Mouse (Mus musculus) hindbrain, embryonic 12.5 days (tissue): ENCODE data around the gene Spata2. TPM values are rescaled to one million over a fixed set of nuclear protein-coding genes. Genes with fewer than 3 reads are reported as not detected.

Source experiments
- ATAC-seq: fragments of 200-750 bp; cut with Nextera tagmentation; 2 replicates; pipeline ENCODE4 v1.8.0; 2017; ENCODE audit warnings: moderate TSS enrichment; ENCODE audit not compliant: low FRiP score
- H3K27ac ChIP-seq: fragments of 300-500 bp; sonication (generic); 2 replicates; pipeline ENCODE4 v1.5.1; 2016; ENCODE audit warnings: mild to moderate bottlenecking
- H3K27me3 ChIP-seq: fragments of 300-500 bp; sonication (generic); 2 replicates; pipeline ENCODE4 v1.6.1; 2016; ENCODE audit warnings: mild to moderate bottlenecking
- H3K36me3 ChIP-seq: fragments of 300-500 bp; sonication (generic); 2 replicates; pipeline ENCODE4 v1.6.1; 2016; ENCODE audit warnings: mild to moderate bottlenecking
- H3K4me1 ChIP-seq: fragments of 300-500 bp; sonication (generic); 2 replicates; pipeline ENCODE4 v1.6.1; 2016
- H3K4me2 ChIP-seq: fragments of 300-500 bp; sonication (generic); replicated peaks from 2 replicates; pipeline ENCODE4 v1.6.1; 2016; ENCODE audit warnings: mild to moderate bottlenecking
- H3K4me3 ChIP-seq: fragments of 300-500 bp; sonication (generic); 2 replicates; pipeline ENCODE4 v1.5.1; 2016; ENCODE audit warnings: mild to moderate bottlenecking
- H3K9ac ChIP-seq: fragments of 300-500 bp; sonication (generic); 2 replicates; pipeline ENCODE4 v1.6.1; 2016; ENCODE audit warnings: mild to moderate bottlenecking, moderate library complexity
- H3K9me3 ChIP-seq: fragments of 300-500 bp; sonication (generic); replicated peaks from 2 replicates; pipeline ENCODE4 v1.6.1; 2016; ENCODE audit warnings: mild to moderate bottlenecking
- WGBS: fragments of 180-500 bp; shearing (Covaris S2); methylation state at CpG from one replicate; pipeline ENCODE4 v1.1.7; 2016; 5-methylcytosine and 5-hydroxymethylcytosine counted together
- polyA plus RNA-seq: library from polyadenylated mRNA; unstranded; fragments of >200 nt; fragmentation: Nextera tagmentation; extraction: Ambion mirVana; gene quantifications from 2 replicates; pipeline ENCODE4 v1.2.1, GENCODE M21; 2016

Spata2 gene
- polyA plus RNA-seq, 1 experiment from 2014 or later = 25.3 TPM

- no peak overlapping the region for H3K4me2 ChIP-seq
- WGBS = 97% methylated on average over 10 of the region's 10 CpGs
- no peak overlapping the region for H3K27ac ChIP-seq
- H3K27me3 ChIP-seq = no peaks in the 10 kb centered on the region
- H3K9me3 ChIP-seq = no peaks in the 10 kb centered on the region
- H3K4me1 ChIP-seq = peaks cover 27% of the 10 kb centered on the region
- no peak overlapping the region for H3K9ac ChIP-seq
- ATAC-seq = no peak
- no peak overlapping the region for H3K4me3 ChIP-seq
- peaks cover 46% of the 10 kb centered on the region for H3K36me3 ChIP-seq
Observed at GRCm38 (mm10) chr2:167506546-167507260, 14.0 kb upstream of the Spata2 start.

GRCm38 (mm10) chr2:167505127-167505526 lies 12.4 kb upstream of the Spata2 start:
- 0 out of 2 replicates have a peak overlapping the region, but pooled peaks have one; percentile 8 for H3K9ac ChIP-seq
- H3K4me3 ChIP-seq = 0 out of 2 replicates have a peak overlapping the region, but pooled peaks have one; percentile 92
- no peaks in the 10 kb centered on the region for H3K27me3 ChIP-seq
- ATAC-seq = no peak
- peak overlapping the region; percentile 87 for H3K4me2 ChIP-seq
- H3K27ac ChIP-seq = no peak overlapping the region
- H3K9me3 ChIP-seq = no peaks in the 10 kb centered on the region
- H3K4me1 ChIP-seq = peaks cover 27% of the 10 kb centered on the region
- 87% methylated on average over 3 of the region's 3 CpGs for WGBS
- peaks cover 32% of the 10 kb centered on the region for H3K36me3 ChIP-seq

DNA sequence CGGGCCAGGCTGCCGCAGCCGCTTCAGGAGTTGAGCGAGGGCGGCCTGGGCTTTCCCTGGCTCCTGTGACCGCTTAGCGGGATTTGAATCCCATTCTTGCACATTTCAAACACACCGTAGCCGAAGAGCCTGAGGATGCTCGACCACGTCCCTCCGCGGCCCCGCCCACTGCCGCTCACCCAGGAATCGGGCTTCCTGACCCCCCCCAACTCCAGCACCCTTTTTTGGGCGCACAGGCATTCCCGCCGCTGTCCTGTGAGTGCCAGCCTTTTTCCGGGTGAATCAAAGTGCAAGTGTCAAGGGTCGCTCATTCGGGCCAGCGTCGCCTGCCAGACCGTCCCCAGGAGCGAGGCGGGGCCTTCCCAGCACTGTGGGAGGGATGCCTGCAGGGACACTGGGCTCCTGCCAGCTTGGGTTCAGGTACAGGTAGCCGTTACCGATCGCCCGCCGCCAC lies 11.2 kb upstream of the Spata2 start:
- H3K27ac ChIP-seq = peak overlapping the region; percentile 79
- H3K9ac ChIP-seq = peak overlapping the region; percentile 93
- H3K36me3 ChIP-seq = peaks cover 22% of the 10 kb centered on the region
- H3K9me3 ChIP-seq = no peaks in the 10 kb centered on the region
- under 1% methylated on average over 32 of the region's 32 CpGs for WGBS
- H3K27me3 ChIP-seq = no peaks in the 10 kb centered on the region
- H3K4me3 ChIP-seq = peak overlapping the region; percentile 92
- H3K4me1 ChIP-seq = peaks cover 27% of the 10 kb centered on the region
- ATAC-seq = no peak
- H3K4me2 ChIP-seq = peak overlapping the region; percentile 87

- WGBS = under 1% methylated on average over 76 of the region's 85 CpGs
- H3K27me3 ChIP-seq = no peaks in the 10 kb centered on the region
Observed at GRCm38 (mm10) chr2:167503253-167503895, 10.7 kb upstream of the Spata2 start.

DNA sequence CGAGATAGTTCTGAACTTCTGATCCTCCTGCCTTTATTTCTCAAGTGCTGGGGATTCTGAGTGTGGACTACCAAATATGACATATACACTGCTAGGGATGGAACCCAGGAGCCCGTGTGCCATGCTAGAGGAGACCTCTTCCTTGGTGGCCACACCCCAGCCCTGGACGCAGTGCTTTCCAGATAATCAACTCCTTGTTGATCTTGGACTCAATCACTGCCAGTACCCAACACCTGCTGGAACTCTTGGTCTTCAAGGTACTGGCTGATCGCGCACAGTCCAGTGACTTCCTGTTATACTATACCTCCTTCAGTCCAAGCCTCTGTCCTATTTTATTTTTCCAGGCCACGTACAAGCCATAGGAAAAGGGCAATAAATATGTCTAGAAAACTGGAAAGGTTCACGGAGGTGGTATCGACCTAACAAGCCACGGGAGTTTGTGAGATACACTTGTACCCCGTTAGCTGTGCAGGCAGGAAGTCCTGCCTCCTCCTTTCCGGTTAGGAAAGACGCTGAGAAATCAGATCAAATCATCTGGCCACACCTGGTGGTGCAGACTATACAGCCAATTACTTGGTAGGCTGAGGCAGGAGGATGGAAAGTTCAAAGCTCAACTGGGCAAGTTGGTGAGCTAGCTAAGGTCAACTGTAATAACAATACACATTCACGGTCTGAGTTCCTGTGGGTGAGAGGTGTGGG lies 10.0 kb upstream of the Spata2 start:
- H3K9ac ChIP-seq = no peak overlapping the region
- H3K9me3 ChIP-seq = no peaks in the 10 kb centered on the region
- peak overlapping the region; percentile 79; the same call in 1 of the 2 replicates for H3K27ac ChIP-seq
- peak overlapping the region; percentile 87 for H3K4me2 ChIP-seq
- ATAC-seq = peak; percentile 38
- 51% methylated on average over 13 of the region's 13 CpGs for WGBS
- H3K4me3 ChIP-seq = peak overlapping the region; percentile 92
- H3K36me3 ChIP-seq = peaks cover 10% of the 10 kb centered on the region
- no peaks in the 10 kb centered on the region for H3K27me3 ChIP-seq
- H3K4me1 ChIP-seq = peaks cover 27% of the 10 kb centered on the region

More at GRCm38 (mm10) chr2:167503253-167503895, 10.7 kb upstream of the Spata2 start:
- Histone ChIP-seq H3K4me3 (peak overlapping the region; percentile 92), H3K9ac (peak overlapping the region; percentile 93), H3K4me1 (peaks cover 27% of the 10 kb centered on the region), H3K4me2 (peak overlapping the region; percentile 87), H3K27ac (peak overlapping the region; percentile 79), H3K36me3 (peaks cover 17% of the 10 kb centered on the region), H3K9me3 (no peaks in the 10 kb centered on the region)
- ATAC-seq = peak; percentile 86

- Histone ChIP-seq H3K4me1 (peaks cover 7% of the 10 kb centered on the region), H3K4me3 (no peak overlapping the region), H3K9me3 (no peaks in the 10 kb centered on the region), H3K27ac (no peak overlapping the region), H3K9ac (no peak overlapping the region), H3K4me2 (no peak overlapping the region), H3K36me3 (no peaks in the 10 kb centered on the region), H3K27me3 (no peaks in the 10 kb centered on the region)
- 76% methylated on average over 5 of the region's 5 CpGs for WGBS
- ATAC-seq = no peak
Observed at GRCm38 (mm10) chr2:167497272-167497671, 4.6 kb upstream of the Spata2 start.

DNA sequence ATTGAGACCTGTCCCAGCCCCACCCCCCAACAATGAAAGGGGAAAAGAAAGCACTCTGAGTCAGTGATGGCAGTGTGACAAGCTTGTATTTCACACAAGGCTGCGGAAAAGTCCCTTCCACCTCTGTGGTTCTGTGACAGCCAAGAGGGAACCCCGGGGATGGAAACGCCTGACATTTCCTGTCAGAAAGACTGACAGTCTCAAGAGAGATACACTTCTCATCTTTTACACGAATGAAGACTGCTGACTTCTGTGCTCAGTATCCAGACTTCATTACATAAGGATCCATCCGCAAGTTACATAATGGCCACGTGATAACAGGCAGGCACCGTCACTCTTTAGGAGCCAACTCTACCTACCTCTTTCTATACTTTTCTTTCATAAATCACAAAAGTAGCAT lies 3.8 kb upstream of the Spata2 start:
- Histone ChIP-seq H3K4me1 (peaks cover 14% of the 10 kb centered on the region), H3K4me3 (no peak overlapping the region), H3K36me3 (no peaks in the 10 kb centered on the region), H3K27me3 (no peaks in the 10 kb centered on the region), H3K9me3 (no peaks in the 10 kb centered on the region), H3K4me2 (no peak overlapping the region), H3K27ac (no peak overlapping the region), H3K9ac (no peak overlapping the region)
- WGBS = 89% methylated on average over 7 of the region's 7 CpGs
- ATAC-seq = no peak

GRCm38 (mm10) chr2:167491757-167492708 lies 654 bp downstream of the Spata2 start, which contains the start of gene Rnf114:
Rnf114 (plus strand) TSS chr2:167492645.
- H3K36me3 ChIP-seq = peaks cover 7% of the 10 kb centered on the region; the same call in 1 of the 2 replicates
- H3K9me3 ChIP-seq = no peaks in the 10 kb centered on the region
- H3K4me3 ChIP-seq = peak within 1 kb of the TSS; percentile 98
- H3K27me3 ChIP-seq = no peaks in the 10 kb centered on the region
- H3K9ac ChIP-seq = peak within 1 kb of the TSS; percentile 94
- peak within 1 kb of the TSS; percentile 98 for H3K27ac ChIP-seq
- peak; percentile 56; the same call in 1 of the 2 replicates for ATAC-seq
- H3K4me2 ChIP-seq = peak within 1 kb of the TSS; percentile 99
- H3K4me1 ChIP-seq = peaks cover 25% of the 10 kb centered on the region
- WGBS = 5% methylated on average over 51 of the region's 52 CpGs

DNA sequence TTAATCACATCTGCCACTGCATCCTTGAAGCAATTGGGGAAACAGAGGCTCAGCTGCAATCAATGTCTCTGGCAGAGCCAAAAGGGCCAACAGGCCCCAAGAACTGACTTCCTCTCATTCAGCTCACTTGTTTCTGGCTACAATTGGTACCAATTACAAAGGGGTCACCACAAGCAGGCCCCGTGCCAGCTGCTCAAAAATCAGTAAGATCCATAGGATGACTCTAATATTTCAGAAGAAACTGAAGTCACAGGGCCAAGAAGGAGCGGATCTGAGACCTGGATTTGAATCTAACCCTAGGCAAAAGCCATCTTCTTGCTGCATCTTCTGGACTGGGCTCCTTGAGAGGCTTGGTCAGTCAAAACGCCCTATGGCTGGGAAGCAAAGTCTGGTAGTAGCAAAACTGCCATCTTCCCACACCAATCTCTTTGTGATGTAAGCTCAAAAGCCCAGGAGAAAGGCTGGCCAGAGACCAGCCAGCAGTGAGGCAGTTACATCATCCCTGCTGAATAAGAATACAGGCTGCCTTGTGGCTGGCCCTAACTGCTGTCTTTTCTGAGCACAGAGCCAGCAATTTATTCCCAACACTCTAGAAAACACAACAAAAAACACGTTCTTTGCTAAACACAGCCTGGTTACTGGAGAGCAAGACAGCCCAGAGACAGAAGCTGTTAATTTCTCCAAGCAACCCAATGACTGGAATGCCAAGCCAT lies 1.7 kb downstream of the Spata2 start:
- H3K27me3 ChIP-seq = no peaks in the 10 kb centered on the region
- no peaks in the 10 kb centered on the region for H3K9me3 ChIP-seq
- H3K4me3 ChIP-seq = no peak overlapping the region
- H3K9ac ChIP-seq = peak overlapping the region; percentile 94
- no peak overlapping the region for H3K27ac ChIP-seq
- ATAC-seq = no peak
- whole genome bisulfite sequencing = 82% methylated on average over 4 of the region's 4 CpGs
- H3K4me2 ChIP-seq = peak overlapping the region; percentile 99
- peaks cover 7% of the 10 kb centered on the region; the same call in 1 of the 2 replicates for H3K36me3 ChIP-seq
- peaks cover 29% of the 10 kb centered on the region for H3K4me1 ChIP-seq

DNA sequence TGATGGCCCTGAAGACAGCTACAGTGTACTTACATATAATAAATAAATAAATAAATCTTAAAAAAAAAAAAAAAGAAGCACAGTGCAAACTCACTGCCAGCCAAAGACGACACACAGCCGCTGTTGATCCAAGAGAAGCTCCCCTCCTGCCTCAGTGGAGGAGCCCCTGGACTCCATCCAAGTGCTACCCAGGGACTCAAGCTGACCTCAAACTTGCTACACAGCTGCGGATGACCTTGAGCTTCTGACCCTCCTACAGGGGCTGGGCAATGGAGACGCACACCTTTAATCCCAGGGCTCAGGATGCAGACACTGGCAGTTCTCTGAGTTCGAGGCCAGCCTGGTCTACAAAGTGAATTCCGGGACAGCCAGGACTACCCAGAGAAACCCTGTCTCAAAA lies 4.7 kb downstream of the Spata2 start:
- no peak for ATAC-seq
- 92% methylated on average over 6 of the region's 6 CpGs for WGBS
- Histone ChIP-seq H3K4me1 (peaks cover 23% of the 10 kb centered on the region), H3K27ac (no peak overlapping the region), H3K36me3 (peaks cover 32% of the 10 kb centered on the region), H3K27me3 (no peaks in the 10 kb centered on the region), H3K4me3 (no peak overlapping the region), H3K9ac (no peak overlapping the region), H3K9me3 (no peaks in the 10 kb centered on the region), H3K4me2 (no peak overlapping the region)

GRCm38 (mm10) chr2:167487551-167487950 lies 5.1 kb downstream of the Spata2 start:
- peaks cover 37% of the 10 kb centered on the region for H3K36me3 ChIP-seq
- no peak overlapping the region for H3K4me2 ChIP-seq
- H3K9me3 ChIP-seq = no peaks in the 10 kb centered on the region
- no peaks in the 10 kb centered on the region for H3K27me3 ChIP-seq
- peaks cover 23% of the 10 kb centered on the region for H3K4me1 ChIP-seq
- H3K4me3 ChIP-seq = no peak overlapping the region
- no peak for ATAC-seq
- H3K27ac ChIP-seq = no peak overlapping the region
- 96% methylated on average over 6 of the region's 6 CpGs for WGBS
- H3K9ac ChIP-seq = no peak overlapping the region
